Mouse (Mus musculus) naive thymus-derived CD4-positive, alpha-beta T cell, adult 2 months (primary cell): Measurements from ENCODE around the gene Kcnk5.

Source experiments
- DNase-seq: peaks from one replicate; pipeline ENCODE4 v3.0.0-alpha.2; 2011; ENCODE audit warnings: low read depth

The Kcnk5 gene

GRCm38 (mm10) chr14:20201066-20201683 lies 19.6 kb upstream of the Kcnk5 start:
- no peak for DNase-seq

GRCm38 (mm10) chr14:20193103-20193715 lies 11.6 kb upstream of the Kcnk5 start:
- DNase-seq: no peak

GRCm38 (mm10) chr14:20191136-20191735 lies 9.6 kb upstream of the Kcnk5 start:
- no peak for DNase-seq

GRCm38 (mm10) chr14:20189751-20190150 lies 8.1 kb upstream of the Kcnk5 start:
- no peak for DNase-seq

GRCm38 (mm10) chr14:20185426-20185825 lies 3.8 kb upstream of the Kcnk5 start:
- DNase-seq: no peak

GRCm38 (mm10) chr14:20183701-20184100 lies 2.1 kb upstream of the Kcnk5 start:
- DNase-seq: no peak

GRCm38 (mm10) chr14:20182596-20182995 lies 987 bp upstream of the Kcnk5 start:
- no peak for DNase-seq

GRCm38 (mm10) chr14:20180751-20181162 lies 852 bp downstream of the Kcnk5 start:
- DNase-seq: no peak

GRCm38 (mm10) chr14:20180304-20180703 lies 1.3 kb downstream of the Kcnk5 start:
- no peak for DNase-seq

GRCm38 (mm10) chr14:20179731-20180280 lies 1.8 kb downstream of the Kcnk5 start:
- no peak for DNase-seq

GRCm38 (mm10) chr14:20179080-20179479 lies 2.5 kb downstream of the Kcnk5 start:
- no peak for DNase-seq

GRCm38 (mm10) chr14:20178593-20178992 lies 3.0 kb downstream of the Kcnk5 start:
- DNase-seq: no peak

GRCm38 (mm10) chr14:20177494-20178123 lies 4.0 kb downstream of the Kcnk5 start:
- no peak for DNase-seq

- no peak for DNase-seq
Observed at GRCm38 (mm10) chr14:20175705-20176104, 5.9 kb downstream of the Kcnk5 start.

- no peak for DNase-seq
Observed at GRCm38 (mm10) chr14:20175114-20175513, 6.5 kb downstream of the Kcnk5 start.

GRCm38 (mm10) chr14:20174696-20175095 lies 6.9 kb downstream of the Kcnk5 start:
- DNase-seq: no peak

GRCm38 (mm10) chr14:20173873-20174490 lies 7.6 kb downstream of the Kcnk5 start:
- DNase-seq: peak; percentile 25

GRCm38 (mm10) chr14:20172924-20173323 lies 8.7 kb downstream of the Kcnk5 start:
- DNase-seq: no peak

- no peak for DNase-seq
Observed at GRCm38 (mm10) chr14:20172509-20172908, 9.1 kb downstream of the Kcnk5 start.

GRCm38 (mm10) chr14:20171840-20172239 lies 9.8 kb downstream of the Kcnk5 start:
- DNase-seq: no peak

GRCm38 (mm10) chr14:20169251-20169650 lies 12.4 kb downstream of the Kcnk5 start:
- DNase-seq: no peak

- no peak for DNase-seq
Observed at GRCm38 (mm10) chr14:20168478-20168877, 13.1 kb downstream of the Kcnk5 start.
